Mouse (Mus musculus): ENCODE measurements around the gene Dbn1. TPM values are rescaled to one million over a fixed set of nuclear protein-coding genes. Genes with fewer than 3 reads are reported as not detected.

The Dbn1 gene
- total RNA-seq (2015; ENCODE audit: low replicate concordance): not detected in 2 replicates
- total RNA-seq (2017; ENCODE audit: low replicate concordance): 0.45 TPM in 1 of 2 replicates, not detected in the other

GRCm38 (mm10) chr13:55487578-55488498 lies at the start of gene Dbn1:
TSS of gene Dbn1 (minus strand) at chr13:55488111.
- ATAC-seq (replicated peaks; ENCODE audit: low FRiP score, poor library complexity, severe bottlenecking): no peak

DNA sequence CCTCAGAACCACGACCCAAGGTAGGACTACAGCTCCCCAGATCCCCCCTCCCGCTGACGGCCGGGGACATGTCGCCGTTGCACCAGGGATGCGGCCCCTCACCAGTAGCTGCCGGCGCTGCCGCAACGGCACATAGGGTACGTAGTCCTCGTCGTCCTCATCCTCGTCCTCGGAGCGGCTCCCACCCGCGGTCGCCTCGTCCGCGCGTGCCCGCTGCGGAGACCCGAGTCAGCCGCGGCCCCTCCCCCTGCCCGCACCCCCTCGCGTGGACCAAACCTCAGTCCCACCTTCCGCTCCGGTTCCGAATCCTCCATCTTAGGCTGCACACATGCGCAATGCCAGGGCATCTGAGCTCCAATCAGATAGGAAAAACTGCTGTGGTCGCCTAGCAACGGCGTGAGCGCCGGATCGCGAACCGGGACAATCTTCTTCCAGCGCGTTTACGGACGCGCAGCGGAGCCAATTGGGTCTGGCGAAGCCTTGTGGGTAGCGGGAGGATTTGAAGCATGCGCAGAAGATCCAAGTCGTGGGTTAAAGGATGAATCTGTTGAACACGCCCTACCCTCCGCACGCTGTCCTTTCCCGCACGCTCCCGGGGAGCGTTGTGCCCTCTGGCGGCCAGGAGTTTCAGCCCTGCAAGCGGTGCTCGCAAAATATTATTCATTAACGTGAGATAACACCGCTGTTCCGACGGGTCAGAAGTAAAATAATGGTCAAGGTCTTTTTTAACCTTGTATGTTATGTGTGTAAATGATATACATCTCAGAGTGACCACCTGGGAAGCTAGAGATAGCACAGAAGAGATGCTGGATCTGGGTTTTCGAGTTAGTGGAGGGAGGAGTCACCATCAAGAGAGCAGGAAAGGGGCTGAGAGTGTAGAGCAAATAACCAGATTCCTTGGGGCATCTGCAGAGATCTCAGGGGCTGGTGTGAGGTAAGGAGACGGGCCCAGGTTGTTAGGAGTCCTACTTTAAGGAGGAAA lies 48.6 kb upstream of the Dbn1 start, which contains the start of gene Ddx41:
Gene Ddx41 (minus strand): TSS at position 465 of the 982 bp plus-strand sequence.
- ATAC-seq (replicated peaks; ENCODE audit: low FRiP score, poor library complexity, severe bottlenecking): peak; percentile 92

DNA sequence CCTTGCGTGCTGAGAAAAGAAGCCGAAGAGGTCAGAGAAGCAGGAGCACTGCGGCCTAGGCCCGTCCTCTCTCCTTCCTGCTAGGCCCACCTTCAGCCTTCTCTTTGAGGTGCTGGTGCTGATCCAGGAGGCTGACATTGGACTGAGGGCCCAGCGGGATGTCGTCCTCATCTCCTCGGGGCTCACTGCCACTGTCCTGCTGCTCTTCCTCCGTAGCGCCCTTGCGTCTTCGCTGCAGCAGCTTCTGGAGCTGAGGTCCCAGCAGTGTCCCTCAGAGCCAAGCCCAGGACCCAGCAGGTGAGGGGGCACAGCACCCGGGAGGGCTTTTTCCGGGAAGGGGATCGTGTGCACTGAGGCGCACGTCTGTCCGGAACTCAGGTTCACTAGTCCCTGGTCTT lies 47.9 kb upstream of the Dbn1 start:
- ATAC-seq (replicated peaks; ENCODE audit: low FRiP score, poor library complexity, severe bottlenecking): no peak

- no peak for ATAC-seq (replicated peaks; ENCODE audit: low FRiP score, poor library complexity, severe bottlenecking)
These were observed 47.3 kb upstream of the Dbn1 start for GRCm38 (mm10) chr13:55535191-55535590.

DNA sequence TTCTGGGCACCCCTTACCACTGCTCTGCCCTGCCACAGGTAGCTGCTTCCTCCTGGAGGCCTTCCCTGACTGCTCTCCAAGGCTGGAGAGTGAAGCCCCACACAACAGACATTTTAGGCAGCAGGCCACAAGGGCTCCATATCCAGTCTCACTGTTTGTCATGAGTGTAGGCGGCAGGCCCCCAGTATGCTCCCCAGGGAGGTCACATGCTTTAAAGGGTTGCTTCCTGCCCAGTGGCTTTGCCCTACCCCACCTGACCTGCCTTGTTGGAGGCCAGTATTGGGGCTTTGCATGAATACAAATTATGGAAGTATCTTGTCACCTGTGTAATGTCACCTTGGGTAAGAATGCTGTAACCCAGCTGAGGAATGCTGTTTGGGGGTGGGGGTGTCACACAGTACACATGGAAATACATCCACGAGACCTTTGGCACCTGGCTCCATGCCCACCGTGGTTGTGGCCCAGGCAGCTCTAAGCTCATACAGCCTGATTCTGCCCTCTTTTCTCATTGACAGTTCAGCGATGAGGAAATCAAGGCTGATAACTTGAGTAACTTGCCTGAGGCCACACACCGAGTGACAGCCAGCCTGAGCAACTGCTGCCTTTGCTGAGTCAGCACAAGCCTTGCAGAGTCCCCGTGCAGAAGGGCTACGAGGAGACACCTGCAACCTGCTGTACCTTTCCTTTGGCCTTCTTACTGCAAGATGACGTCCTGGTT lies 41.4 kb upstream of the Dbn1 start, which contains the start of gene Dok3:
Gene Dok3 (minus strand): TSS at position 99 of the 718 bp plus-strand sequence.
- no peak for ATAC-seq (replicated peaks; ENCODE audit: low FRiP score, poor library complexity, severe bottlenecking)

DNA sequence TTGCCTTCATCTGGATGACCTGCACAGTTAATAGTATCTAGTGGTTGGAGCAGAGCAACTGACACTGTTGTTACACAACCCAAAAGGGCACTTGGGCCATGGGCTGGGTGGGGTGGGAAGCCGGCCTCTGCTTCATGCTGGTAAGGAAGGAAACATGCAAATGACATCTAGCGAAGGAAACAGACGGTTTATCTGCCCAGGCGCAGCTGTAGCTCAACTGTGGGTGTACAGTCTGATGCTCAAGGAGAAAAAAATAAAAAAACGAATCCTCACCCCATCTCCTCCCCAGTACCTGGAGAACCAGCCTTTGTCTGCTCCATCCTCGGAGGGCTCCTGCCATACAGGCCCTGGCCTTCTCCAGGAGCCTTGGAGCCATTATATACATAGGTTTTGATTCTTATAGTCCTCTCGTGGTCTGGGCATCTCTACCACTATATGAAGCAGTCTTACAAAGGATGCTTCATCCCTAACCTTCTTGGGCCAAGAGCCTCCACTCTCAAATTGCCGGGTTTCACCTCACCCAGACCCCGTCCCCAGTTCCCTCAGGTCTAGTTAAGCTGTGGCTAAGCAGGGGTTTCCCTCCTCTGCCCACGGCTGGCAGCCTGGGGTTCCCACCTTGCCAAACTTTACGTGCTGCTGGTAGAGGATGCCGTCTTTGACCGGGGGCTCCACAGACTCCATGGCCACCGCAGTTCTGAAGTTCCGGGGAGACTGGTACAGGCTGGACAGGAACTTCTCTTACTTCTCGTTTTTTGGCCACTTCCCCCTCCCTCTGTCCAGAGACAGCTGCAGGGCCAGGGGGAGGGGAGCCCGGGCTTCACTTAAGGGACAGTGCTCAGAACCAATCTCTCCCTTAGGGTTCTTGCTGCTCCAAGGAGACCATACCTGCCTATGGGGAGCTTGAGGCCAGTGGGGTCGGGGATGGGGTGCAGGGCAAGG lies 40.2 kb upstream of the Dbn1 start:
- no peak for ATAC-seq (replicated peaks; ENCODE audit: low FRiP score, poor library complexity, severe bottlenecking)

GRCm38 (mm10) chr13:55527212-55527611 lies 39.3 kb upstream of the Dbn1 start:
- no peak for ATAC-seq (replicated peaks; ENCODE audit: low FRiP score, poor library complexity, severe bottlenecking)

DNA sequence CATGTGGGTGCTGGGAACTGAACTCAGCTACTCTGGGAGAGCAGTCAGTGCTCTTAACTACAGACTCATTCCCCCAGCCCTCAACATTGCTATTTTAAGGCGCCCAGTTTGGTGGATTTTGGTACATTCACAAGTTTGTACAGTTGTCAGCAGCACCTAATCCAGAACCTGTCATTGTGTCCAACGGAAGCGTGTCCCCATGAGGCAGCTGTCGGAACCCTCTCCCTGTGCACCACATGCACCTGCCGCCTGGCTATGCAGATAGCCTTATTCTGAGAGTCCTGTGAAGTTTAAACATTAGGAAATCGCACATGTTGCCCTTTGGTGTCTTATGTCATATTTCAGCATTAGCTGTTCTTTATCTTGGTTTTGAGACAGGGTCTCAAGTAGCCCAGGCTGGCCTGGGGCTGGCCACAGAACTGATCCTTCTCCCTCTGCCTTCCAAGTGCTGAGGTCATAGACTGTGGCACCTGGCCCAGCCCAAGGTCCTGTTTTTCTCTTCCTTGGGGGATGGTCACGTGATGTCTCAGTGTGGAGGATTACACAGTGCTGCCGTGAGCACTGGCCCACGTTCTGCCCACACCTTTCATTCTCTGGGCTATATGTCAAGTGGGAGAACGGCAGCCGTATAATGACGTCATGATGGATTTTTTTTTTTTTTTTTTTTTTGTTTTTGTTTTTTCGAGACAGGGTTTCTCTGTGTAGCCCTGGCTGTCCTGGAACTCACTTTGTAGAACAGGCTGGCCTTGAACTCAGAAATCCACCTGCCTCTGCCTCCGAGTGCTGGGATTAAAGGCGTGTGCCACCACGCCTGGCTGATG lies 38.0 kb upstream of the Dbn1 start:
- no peak for ATAC-seq (replicated peaks; ENCODE audit: low FRiP score, poor library complexity, severe bottlenecking)

DNA sequence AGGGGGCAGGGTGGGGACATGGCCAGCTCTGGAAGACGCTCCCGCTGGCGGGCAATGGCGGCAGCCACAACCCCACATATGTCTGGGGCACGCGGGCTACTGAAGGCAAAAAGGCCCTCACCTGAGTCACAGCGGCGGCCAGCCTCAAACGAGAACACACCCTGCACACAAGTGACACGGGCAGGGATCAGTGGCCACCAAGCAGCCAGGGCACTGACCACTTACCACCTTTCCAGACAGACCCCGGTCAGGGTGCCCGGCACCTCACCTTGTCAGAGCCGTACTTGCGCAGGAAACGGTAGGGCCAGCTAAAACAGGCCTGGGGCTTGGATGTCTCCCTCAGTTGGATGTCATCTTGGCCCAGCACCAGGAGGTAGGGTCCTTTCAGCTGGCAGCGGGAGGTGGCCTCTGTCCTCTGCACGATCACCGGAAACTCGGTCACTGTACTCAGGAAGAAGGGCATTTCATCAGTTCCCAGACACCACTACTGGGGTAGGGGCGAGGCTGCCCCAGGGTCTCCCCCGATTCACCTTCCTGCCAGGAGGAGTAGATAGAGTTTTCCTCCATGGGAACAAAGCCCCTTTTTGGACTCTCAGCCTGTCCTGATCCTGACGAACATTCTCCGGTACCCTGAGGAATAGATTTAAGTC lies 36.2 kb upstream of the Dbn1 start:
- ATAC-seq (replicated peaks; ENCODE audit: low FRiP score, poor library complexity, severe bottlenecking): no peak

- ATAC-seq (replicated peaks; ENCODE audit: low FRiP score, poor library complexity, severe bottlenecking): no peak
These were observed 35.4 kb upstream of the Dbn1 start for GRCm38 (mm10) chr13:55523278-55523677.

DNA sequence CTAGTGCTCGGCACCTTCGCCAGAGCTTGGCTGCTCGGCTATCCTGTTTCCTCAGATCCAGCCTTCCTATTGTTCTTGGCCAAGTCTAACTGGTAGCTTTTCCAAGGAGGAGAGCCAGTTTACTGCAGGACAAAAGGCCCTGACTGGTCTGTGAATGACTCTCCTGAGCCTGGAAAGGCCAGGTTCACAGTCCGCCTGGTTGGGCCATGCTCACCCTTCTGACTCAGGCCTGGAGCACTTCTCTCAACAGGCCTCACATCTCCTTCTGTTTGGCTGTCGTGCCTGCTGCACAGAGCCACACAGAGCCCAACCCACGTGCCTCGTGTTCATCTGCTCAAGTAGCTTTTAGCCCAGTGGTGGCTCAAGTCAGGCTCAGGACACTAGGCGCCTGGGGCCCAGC lies 34.8 kb upstream of the Dbn1 start:
- ATAC-seq (replicated peaks; ENCODE audit: low FRiP score, poor library complexity, severe bottlenecking): no peak

- ATAC-seq (replicated peaks; ENCODE audit: low FRiP score, poor library complexity, severe bottlenecking): no peak
These were observed 31.7 kb upstream of the Dbn1 start for GRCm38 (mm10) chr13:55519606-55520005.

GRCm38 (mm10) chr13:55516955-55517354 lies 29.0 kb upstream of the Dbn1 start:
- ATAC-seq (replicated peaks; ENCODE audit: low FRiP score, poor library complexity, severe bottlenecking): peak; percentile 55; the same call in 1 of the 2 replicates

- no peak for ATAC-seq (replicated peaks; ENCODE audit: low FRiP score, poor library complexity, severe bottlenecking)
These were observed 25.9 kb upstream of the Dbn1 start for GRCm38 (mm10) chr13:55513828-55514227.

GRCm38 (mm10) chr13:55513111-55513748 lies 25.3 kb upstream of the Dbn1 start, which contains the start of gene Pdlim7:
TSS of gene Pdlim7 (minus strand) at chr13:55513676.
- peak; percentile 89 for ATAC-seq (replicated peaks; ENCODE audit: low FRiP score, poor library complexity, severe bottlenecking)

- ATAC-seq (replicated peaks; ENCODE audit: low FRiP score, poor library complexity, severe bottlenecking): no peak
These were observed 24.6 kb upstream of the Dbn1 start for GRCm38 (mm10) chr13:55512379-55513031.

Measured in erythroid progenitor cell, adult 5-6 weeks (primary cell).